Mouse (Mus musculus) midbrain, embryonic 15.5 days (tissue): Measurements from ENCODE around the gene Gpc1. TPM values are rescaled to one million over a fixed set of nuclear protein-coding genes. Genes with fewer than 3 reads are reported as not detected.

ENCODE experiments used
- ATAC-seq: fragments of 200-750 bp; cut with Nextera tagmentation; replicated peaks from 2 replicates; pipeline ENCODE4 v1.8.0; 2017; ENCODE audit warnings: moderate TSS enrichment
- H3K27ac ChIP-seq: fragments of 300-500 bp; sonication (generic); 2 replicates; pipeline ENCODE4 v1.5.1; 2015; ENCODE audit warnings: mild to moderate bottlenecking, inconsistent platforms
- H3K27me3 ChIP-seq: fragments of 300-500 bp; sonication (generic); replicated peaks from 2 replicates; pipeline ENCODE4 v1.6.1; 2015; ENCODE audit warnings: inconsistent platforms
- H3K36me3 ChIP-seq: fragments of 300-500 bp; sonication (generic); replicated peaks from 2 replicates; pipeline ENCODE4 v1.6.1; 2015; ENCODE audit warnings: inconsistent platforms
- H3K4me1 ChIP-seq: fragments of 300-500 bp; sonication (generic); 2 replicates; pipeline ENCODE4 v1.6.1; 2015; ENCODE audit warnings: inconsistent platforms
- H3K4me2 ChIP-seq: fragments of 300-500 bp; sonication (generic); 2 replicates; pipeline ENCODE4 v1.6.1; 2015; ENCODE audit warnings: inconsistent platforms, mild to moderate bottlenecking, moderate library complexity
- H3K4me3 ChIP-seq: fragments of 300-500 bp; sonication (generic); 2 replicates; pipeline ENCODE4 v1.5.1; 2015; ENCODE audit warnings: mild to moderate bottlenecking, inconsistent platforms
- H3K9ac ChIP-seq: fragments of 300-500 bp; sonication (generic); 2 replicates; pipeline ENCODE4 v1.6.1; 2015; ENCODE audit warnings: mild to moderate bottlenecking, inconsistent platforms
- H3K9me3 ChIP-seq: fragments of 300-500 bp; sonication (generic); 2 replicates; pipeline ENCODE4 v1.6.1; 2016; ENCODE audit warnings: inconsistent platforms
- WGBS: fragments of 180-500 bp; shearing (Covaris S2); methylation state at CpG from one replicate; pipeline ENCODE4 v1.1.7; 2015; ENCODE audit warnings: mixed read lengths; 5-methylcytosine and 5-hydroxymethylcytosine counted together
- polyA plus RNA-seq: library from polyadenylated mRNA; unstranded; fragments of >200 nt; fragmentation: Nextera tagmentation; extraction: Ambion mirVana; gene quantifications from 2 replicates; pipeline ENCODE4 v1.2.1, GENCODE M21; 2015

Gene Gpc1
- polyA plus RNA-seq, 1 experiment from 2014 or later = 62.3 TPM

- no peak for ATAC-seq
- Histone ChIP-seq H3K36me3 (no peaks in the 10 kb centered on the region), H3K4me1 (no peaks in the 10 kb centered on the region), H3K27ac (no peak overlapping the region), H3K9me3 (no peaks in the 10 kb centered on the region), H3K4me3 (no peak overlapping the region), H3K27me3 (no peaks in the 10 kb centered on the region), H3K9ac (no peak overlapping the region), H3K4me2 (no peak overlapping the region)
- WGBS = 71% methylated on average over 5 of the region's 5 CpGs
Observed at GRCm38 (mm10) chr1:92805181-92805580, 26.3 kb upstream of the Gpc1 start.

DNA sequence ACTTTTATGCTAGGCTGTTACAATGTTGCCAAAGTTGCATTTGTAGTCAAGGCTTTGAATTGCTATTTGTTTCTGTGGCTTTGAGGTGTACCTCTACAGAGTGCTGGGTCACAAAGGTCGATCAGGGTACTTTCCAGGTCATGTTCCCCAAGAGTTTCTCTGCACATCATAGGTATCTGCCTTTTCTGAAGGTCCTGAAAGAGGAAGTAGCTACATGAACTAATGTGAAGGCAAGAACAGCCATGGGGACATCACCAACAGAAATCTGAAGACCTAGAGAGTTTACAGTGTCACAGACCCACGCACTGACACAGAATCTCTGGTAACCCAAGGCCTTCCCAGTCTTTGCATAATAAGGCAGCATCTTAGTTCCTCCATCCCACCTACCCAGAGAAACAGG lies 25.6 kb upstream of the Gpc1 start:
- ATAC-seq = no peak
- Histone ChIP-seq H3K36me3 (no peaks in the 10 kb centered on the region), H3K9ac (no peak overlapping the region), H3K9me3 (no peaks in the 10 kb centered on the region), H3K27me3 (no peaks in the 10 kb centered on the region), H3K27ac (no peak overlapping the region), H3K4me3 (no peak overlapping the region), H3K4me1 (no peaks in the 10 kb centered on the region), H3K4me2 (no peak overlapping the region)
- 70% methylated on average over 2 of the region's 2 CpGs for WGBS

- no peaks in the 10 kb centered on the region for H3K9me3 ChIP-seq
- no peak for ATAC-seq
- H3K4me1 ChIP-seq = no peaks in the 10 kb centered on the region
- H3K36me3 ChIP-seq = no peaks in the 10 kb centered on the region
- no peak overlapping the region for H3K4me2 ChIP-seq
- no peak overlapping the region for H3K4me3 ChIP-seq
- H3K27ac ChIP-seq = no peak overlapping the region
- 89% methylated on average over 3 of the region's 3 CpGs for WGBS
- no peaks in the 10 kb centered on the region for H3K27me3 ChIP-seq
- no peak overlapping the region for H3K9ac ChIP-seq
Observed at GRCm38 (mm10) chr1:92806720-92807119, 24.7 kb upstream of the Gpc1 start.

DNA sequence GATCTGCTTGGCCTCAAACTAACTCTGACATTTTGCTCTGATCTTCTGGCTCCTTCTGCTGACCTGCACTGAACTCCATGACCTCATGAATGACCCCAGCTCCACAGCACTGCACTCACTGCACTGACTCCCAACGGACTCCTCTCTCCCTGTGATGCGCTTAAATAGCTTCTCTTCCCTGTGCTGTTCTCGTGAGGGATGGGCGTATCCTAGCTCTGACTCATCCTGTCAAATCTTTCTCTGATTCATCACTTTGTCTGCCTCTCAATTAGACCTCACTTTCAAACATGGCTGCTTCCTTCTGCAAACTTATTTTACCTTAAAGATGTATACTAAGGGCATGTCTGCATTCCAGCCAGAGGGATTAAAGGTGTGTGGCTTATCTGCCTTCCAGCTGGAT lies 21.8 kb upstream of the Gpc1 start:
- Histone ChIP-seq H3K27ac (no peak overlapping the region), H3K4me3 (no peak overlapping the region), H3K4me2 (no peak overlapping the region), H3K4me1 (no peaks in the 10 kb centered on the region), H3K9ac (no peak overlapping the region), H3K36me3 (no peaks in the 10 kb centered on the region), H3K27me3 (no peaks in the 10 kb centered on the region), H3K9me3 (no peaks in the 10 kb centered on the region)
- no peak for ATAC-seq
- WGBS = 82% methylated on average over 4 of the region's 4 CpGs

DNA sequence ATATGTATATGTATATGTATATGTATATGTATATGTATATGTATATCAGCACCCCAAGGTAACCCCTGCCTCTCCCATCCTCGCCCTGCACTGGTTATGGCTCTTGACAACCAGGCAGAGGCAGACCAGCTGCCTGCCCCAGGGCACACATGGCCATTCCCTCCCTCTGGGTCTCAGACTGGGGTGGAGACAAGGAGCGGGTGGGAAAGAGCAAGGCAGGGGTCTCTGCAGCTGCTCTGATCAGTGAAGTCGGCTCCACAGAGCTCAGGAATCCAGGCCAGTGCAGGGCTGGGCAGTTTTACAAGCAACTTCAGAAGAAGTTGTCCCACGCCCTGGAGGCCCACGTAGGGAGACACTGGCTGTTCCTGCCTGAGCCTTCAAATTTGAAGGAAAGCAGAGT lies 17.1 kb upstream of the Gpc1 start:
- H3K9ac ChIP-seq = no peak overlapping the region
- H3K27me3 ChIP-seq = no peaks in the 10 kb centered on the region
- H3K9me3 ChIP-seq = no peaks in the 10 kb centered on the region
- no peak for ATAC-seq
- no peak overlapping the region for H3K4me2 ChIP-seq
- H3K36me3 ChIP-seq = no peaks in the 10 kb centered on the region
- no peak overlapping the region for H3K27ac ChIP-seq
- H3K4me1 ChIP-seq = no peaks in the 10 kb centered on the region
- WGBS = 72% methylated on average over 5 of the region's 5 CpGs
- no peak overlapping the region for H3K4me3 ChIP-seq

DNA sequence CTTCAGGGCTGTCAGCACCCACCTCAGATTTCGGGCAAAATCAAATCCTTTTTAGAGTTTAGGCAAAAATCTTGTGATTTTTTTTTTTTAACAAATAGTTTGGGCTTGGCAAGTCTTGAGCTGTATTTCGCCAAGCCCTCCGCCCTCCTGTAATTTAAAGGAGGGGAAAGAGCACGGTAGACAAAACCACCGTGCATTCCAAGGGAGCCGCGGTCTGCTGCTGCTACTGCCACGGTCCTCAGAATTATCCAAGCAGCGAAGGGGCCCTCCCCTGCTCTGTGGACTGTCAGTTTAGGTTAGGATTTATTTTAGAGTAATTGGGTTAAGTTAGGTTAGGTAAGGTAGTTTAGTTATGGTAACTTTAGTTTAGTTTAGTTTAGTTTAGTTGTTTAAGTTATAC lies 16.3 kb upstream of the Gpc1 start:
- Histone ChIP-seq H3K4me2 (no peak overlapping the region), H3K4me3 (no peak overlapping the region), H3K36me3 (no peaks in the 10 kb centered on the region), H3K27me3 (no peaks in the 10 kb centered on the region), H3K4me1 (no peaks in the 10 kb centered on the region), H3K9me3 (no peaks in the 10 kb centered on the region), H3K9ac (no peak overlapping the region), H3K27ac (no peak overlapping the region)
- ATAC-seq = no peak
- 50% methylated on average over 9 of the region's 9 CpGs for WGBS

- Histone ChIP-seq H3K9me3 (no peaks in the 10 kb centered on the region), H3K36me3 (no peaks in the 10 kb centered on the region), H3K4me3 (no peak overlapping the region), H3K27me3 (no peaks in the 10 kb centered on the region), H3K9ac (no peak overlapping the region), H3K27ac (no peak overlapping the region), H3K4me2 (no peak overlapping the region), H3K4me1 (no peaks in the 10 kb centered on the region)
- 78% methylated on average over 5 of the region's 5 CpGs for WGBS
- no peak for ATAC-seq
Observed at GRCm38 (mm10) chr1:92815756-92816294, 15.6 kb upstream of the Gpc1 start.

- 4% methylated on average over 13 of the region's 13 CpGs for WGBS
Observed at GRCm38 (mm10) chr1:92830626-92831187, 738 bp upstream of the Gpc1 start.

GRCm38 (mm10) chr1:92832011-92833010 lies 866 bp downstream of the Gpc1 start:
- Histone ChIP-seq H3K27ac (peak overlapping the region; percentile 93), H3K4me2 (peak overlapping the region; percentile 81), H3K36me3 (no peaks in the 10 kb centered on the region), H3K4me3 (peak overlapping the region; percentile 81), H3K27me3 (0 out of 2 replicates have a peak, but pooled peaks cover 1% of the 10 kb centered on the region), H3K9me3 (no peaks in the 10 kb centered on the region), H3K9ac (peak overlapping the region; percentile 94), H3K4me1 (peaks cover 37% of the 10 kb centered on the region)
- WGBS = under 1% methylated on average over 62 of the region's 62 CpGs
- peak; percentile 27 for ATAC-seq

More at GRCm38 (mm10) chr1:92830626-92831187, 738 bp upstream of the Gpc1 start:
- no peaks in the 10 kb centered on the region for H3K9me3 ChIP-seq
- no peaks in the 10 kb centered on the region for H3K36me3 ChIP-seq
- H3K4me3 ChIP-seq = peak overlapping the region; percentile 81
- H3K27ac ChIP-seq = peak overlapping the region; percentile 93
- 0 out of 2 replicates have a peak, but pooled peaks cover 2% of the 10 kb centered on the region for H3K27me3 ChIP-seq
- peaks cover 37% of the 10 kb centered on the region for H3K4me1 ChIP-seq
- peak overlapping the region; percentile 94 for H3K9ac ChIP-seq
- ATAC-seq = peak; percentile 1; the same call in 1 of the 2 replicates
- peak overlapping the region; percentile 81 for H3K4me2 ChIP-seq

GRCm38 (mm10) chr1:92833987-92834706 lies 2.7 kb downstream of the Gpc1 start:
- WGBS = 57% methylated on average over 7 of the region's 7 CpGs
- Histone ChIP-seq H3K27ac (no peak overlapping the region), H3K9ac (no peak overlapping the region), H3K4me2 (peak overlapping the region; percentile 81), H3K36me3 (no peaks in the 10 kb centered on the region), H3K4me1 (peaks cover 52% of the 10 kb centered on the region), H3K27me3 (no peaks in the 10 kb centered on the region), H3K9me3 (no peaks in the 10 kb centered on the region), H3K4me3 (no peak overlapping the region)
- 0 out of 2 replicates have a peak, but pooled peaks have one; percentile 19 for ATAC-seq

- no peaks in the 10 kb centered on the region for H3K36me3 ChIP-seq
- H3K4me1 ChIP-seq = peaks cover 43% of the 10 kb centered on the region
- no peak overlapping the region for H3K9ac ChIP-seq
- H3K4me2 ChIP-seq = no peak overlapping the region
- WGBS = 63% methylated on average over 14 of the region's 14 CpGs
- H3K27me3 ChIP-seq = no peaks in the 10 kb centered on the region
- H3K27ac ChIP-seq = no peak overlapping the region
- no peak for ATAC-seq
- H3K4me3 ChIP-seq = no peak overlapping the region
- no peaks in the 10 kb centered on the region for H3K9me3 ChIP-seq
Observed at GRCm38 (mm10) chr1:92837931-92838833, 6.7 kb downstream of the Gpc1 start.
